Mouse (Mus musculus) kidney, postnatal 0 days (tissue): ENCODE data around the gene Lcmt1. TPM values are rescaled to one million over a fixed set of nuclear protein-coding genes. Genes with fewer than 3 reads are reported as not detected.

Experiments
- ATAC-seq: fragments of 200-750 bp; cut with Nextera tagmentation; replicated peaks from 2 replicates; pipeline ENCODE4 v1.8.0; 2017; ENCODE audit warnings: low read depth, moderate number of reproducible peaks, moderate TSS enrichment, moderate library complexity; ENCODE audit not compliant: low FRiP score
- DNase-seq: peaks from one replicate; pipeline ENCODE4 v3.0.0-alpha.2; 2016; ENCODE audit warnings: low spot score
- H3K27ac ChIP-seq: fragments of 300-500 bp; sonication (generic); 2 replicates; pipeline ENCODE4 v1.5.1; 2014; ENCODE audit warnings: mild to moderate bottlenecking
- H3K27me3 ChIP-seq: fragments of 300-500 bp; sonication (generic); 2 replicates; pipeline ENCODE4 v1.6.1; 2014; ENCODE audit warnings: low read length, mixed read lengths; ENCODE audit not compliant: insufficient read depth
- H3K36me3 ChIP-seq: fragments of 300-500 bp; sonication (generic); 2 replicates; pipeline ENCODE4 v1.6.1; 2014; ENCODE audit warnings: low read length, mixed read lengths; ENCODE audit not compliant: insufficient read depth
- H3K4me1 ChIP-seq: fragments of 300-500 bp; sonication (generic); replicated peaks from 2 replicates; pipeline ENCODE4 v1.6.1; 2014; ENCODE audit warnings: antibody characterized with exemption, low read length, mixed read lengths; ENCODE audit not compliant: insufficient read depth
- H3K4me2 ChIP-seq: fragments of 300-500 bp; sonication (generic); 2 replicates; pipeline ENCODE4 v1.6.1; 2014; ENCODE audit warnings: mild to moderate bottlenecking, low read length, moderate library complexity, mixed read lengths
- H3K4me3 ChIP-seq: fragments of 300-500 bp; sonication (generic); replicated peaks from 2 replicates; pipeline ENCODE4 v1.5.1; 2014; ENCODE audit warnings: low read depth, low read length
- H3K9ac ChIP-seq: fragments of 300-500 bp; sonication (generic); 2 replicates; pipeline ENCODE4 v1.6.1; 2014; ENCODE audit warnings: low read depth, low read length
- H3K9me3 ChIP-seq: fragments of 300-500 bp; sonication (generic); replicated peaks from 2 replicates; pipeline ENCODE4 v1.6.1; 2016; ENCODE audit warnings: low read length, inconsistent platforms, mixed read lengths
- CTCF ChIP-seq: IDR thresholded peaks from 2 replicates; pipeline ENCODE4 v1.5.1; 2016; ENCODE audit warnings: antibody characterized with exemption, low read depth, mild to moderate bottlenecking, moderate library complexity
- WGBS: fragments of 180-500 bp; shearing (Covaris S2); extraction: QIAGEN DNeasy Blood & Tissue Kit; methylation state at CpG from one replicate; pipeline ENCODE4 v1.1.7; 2014; 5-methylcytosine and 5-hydroxymethylcytosine counted together
- polyA plus RNA-seq: library from polyadenylated mRNA; unstranded; fragments of >200 nt; fragmentation: Nextera tagmentation; extraction: Ambion mirVana; gene quantifications from 2 replicates; pipeline ENCODE4 v1.2.1, GENCODE M21; 2015

The Lcmt1 gene
- polyA plus RNA-seq, 1 experiment from 2014 or later, result 57.0 TPM

DNA sequence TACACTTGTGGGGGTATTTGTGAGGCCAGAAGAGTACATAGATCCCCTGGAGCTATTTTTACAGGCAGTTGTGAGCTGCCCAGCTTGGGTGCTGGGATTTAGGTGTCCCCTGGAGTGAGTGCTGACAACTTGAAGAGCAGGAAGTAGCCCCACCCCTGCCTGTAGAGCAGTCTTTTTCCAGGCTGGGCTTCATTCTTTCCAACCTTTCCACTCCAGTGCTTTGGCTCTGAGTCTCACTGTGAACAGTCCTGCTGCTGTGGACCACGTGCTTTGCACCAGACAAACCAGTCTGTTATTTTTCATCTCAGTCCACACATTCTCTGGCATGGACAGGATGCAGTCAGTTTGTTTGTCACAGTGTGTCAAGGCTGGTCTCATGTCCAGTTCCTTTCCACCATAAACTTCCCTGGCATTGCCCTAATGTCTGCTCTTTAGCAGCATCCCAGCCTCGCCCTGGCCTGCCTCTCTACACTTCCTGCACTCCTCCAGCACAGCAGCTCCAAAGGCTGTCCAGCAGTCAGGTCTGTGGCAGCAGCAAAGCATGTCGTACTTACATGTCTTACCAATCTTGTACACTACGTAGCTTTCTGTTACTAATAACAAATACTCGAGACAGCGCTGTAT is 55.7 kb downstream of the Lcmt1 start:
- no peaks in the 10 kb centered on the region for H3K4me1 ChIP-seq
- WGBS, result 78% methylated on average over 6 of the region's 6 CpGs
- ATAC-seq (no peak), DNase-seq (no peak)
- H3K27ac ChIP-seq, result no peak overlapping the region
- no peak overlapping the region for H3K9ac ChIP-seq
- no peak overlapping the region for H3K4me2 ChIP-seq
- H3K9me3 ChIP-seq, result no peaks in the 10 kb centered on the region
- no peaks in the 10 kb centered on the region for H3K27me3 ChIP-seq
- no peak overlapping the region for H3K4me3 ChIP-seq
- peaks cover 16% of the 10 kb centered on the region; the same call in 1 of the 2 replicates for H3K36me3 ChIP-seq
- TF ChIP-seq CTCF, result no peak

DNA sequence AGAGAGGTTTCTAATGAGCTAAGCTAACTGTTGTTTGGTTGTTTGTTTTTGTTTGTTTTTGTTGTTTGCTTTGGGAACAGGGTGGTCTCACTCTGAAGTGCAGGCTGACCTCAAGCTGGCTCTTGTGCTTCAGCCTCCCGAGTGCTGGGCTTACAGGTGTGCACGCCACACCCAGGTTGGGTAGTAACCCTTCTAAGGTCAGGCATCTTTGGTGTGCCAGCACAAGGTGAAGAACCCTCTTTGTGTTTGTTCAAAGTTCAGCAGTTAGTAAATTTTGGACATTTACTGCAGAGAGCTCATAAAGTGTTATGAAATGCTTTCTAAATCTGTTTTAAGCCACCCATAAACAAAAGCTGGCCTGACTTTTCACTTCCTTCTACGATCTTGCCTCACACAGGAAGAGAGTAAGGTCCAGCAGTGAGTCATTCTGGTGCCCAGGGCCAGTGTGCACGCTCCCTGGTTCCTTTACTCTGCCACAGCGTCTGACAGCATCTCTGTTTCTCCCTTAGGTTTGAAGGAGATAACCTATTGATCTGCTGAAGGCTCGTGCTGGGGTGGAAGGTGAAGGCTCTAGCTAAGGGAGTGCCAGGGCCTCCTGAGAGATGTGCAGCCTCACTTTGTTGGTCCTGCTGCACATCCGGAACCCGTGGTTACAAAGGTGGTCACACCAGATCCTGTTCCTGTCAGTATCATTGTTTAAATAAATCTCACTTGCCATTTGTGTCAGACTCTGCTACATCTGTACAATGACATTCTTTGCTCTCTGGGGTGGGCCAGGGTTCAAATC is 60.2 kb downstream of the Lcmt1 start:
- no peak overlapping the region for H3K9ac ChIP-seq
- H3K4me3 ChIP-seq, result no peak overlapping the region
- no peak overlapping the region for H3K27ac ChIP-seq
- H3K4me1 ChIP-seq, result no peaks in the 10 kb centered on the region
- ATAC-seq (no peak), DNase-seq (peak; percentile 14)
- H3K27me3 ChIP-seq, result no peaks in the 10 kb centered on the region
- H3K9me3 ChIP-seq, result no peaks in the 10 kb centered on the region
- 68% methylated on average over 8 of the region's 8 CpGs for WGBS
- no peak overlapping the region for H3K4me2 ChIP-seq
- TF ChIP-seq CTCF, result no peak
- peaks cover 13% of the 10 kb centered on the region; the same call in 1 of the 2 replicates for H3K36me3 ChIP-seq

DNA sequence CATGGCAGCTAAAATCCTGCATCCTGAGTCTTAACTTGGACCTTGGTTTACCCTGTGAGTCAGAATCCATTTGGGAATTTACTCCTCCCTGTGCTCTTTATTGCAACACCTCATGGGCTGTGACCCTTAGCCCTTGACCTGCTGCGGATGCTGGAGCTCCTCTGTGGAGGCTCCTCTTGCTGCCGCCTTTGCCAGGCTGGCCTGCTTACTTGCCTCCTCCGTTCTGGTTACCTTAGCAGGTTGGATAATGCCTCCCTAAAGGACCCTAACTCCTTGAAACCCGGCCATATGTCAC is 60.8 kb downstream of the Lcmt1 start:
- DNase-seq (no peak), ATAC-seq (no peak)
- no peak overlapping the region for H3K4me2 ChIP-seq

DNA sequence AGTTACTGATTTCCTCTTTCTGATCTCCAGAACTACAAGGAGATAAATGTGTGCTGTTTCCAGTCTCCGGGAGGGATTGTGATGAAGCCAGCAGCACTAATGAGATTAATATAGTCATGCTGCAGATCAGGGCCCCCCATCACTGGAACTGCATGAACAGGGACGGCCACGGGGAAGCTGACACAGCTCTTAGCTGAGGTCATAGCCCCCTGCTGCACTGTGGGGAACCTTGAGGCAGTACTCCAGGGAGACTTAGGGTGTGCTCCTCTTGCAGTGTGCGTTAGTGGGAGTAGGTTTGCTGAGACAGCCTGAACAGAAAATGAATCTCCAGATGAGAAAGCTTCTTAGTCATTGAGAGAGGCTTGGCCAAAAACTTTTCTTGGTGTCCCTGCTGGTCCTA is 61.6 kb downstream of the Lcmt1 start:
- no peaks in the 10 kb centered on the region for H3K27me3 ChIP-seq
- DNase-seq, result no peak
- no peak overlapping the region for H3K4me3 ChIP-seq
- no peak for ATAC-seq
- no peaks in the 10 kb centered on the region for H3K4me1 ChIP-seq
- no peak overlapping the region for H3K27ac ChIP-seq
- H3K9me3 ChIP-seq, result no peaks in the 10 kb centered on the region
- no peak overlapping the region for H3K4me2 ChIP-seq
- 0 out of 2 replicates have a peak, but pooled peaks cover 10% of the 10 kb centered on the region for H3K36me3 ChIP-seq
- WGBS, result 72% methylated on average over 4 of the region's 4 CpGs
- H3K9ac ChIP-seq, result no peak overlapping the region
- no peak for TF ChIP-seq CTCF

More for the DNA sequence above, 60.8 kb downstream of the Lcmt1 start:
- Histone ChIP-seq H3K9ac (no peak overlapping the region), H3K27me3 (no peaks in the 10 kb centered on the region), H3K36me3 (peaks cover 13% of the 10 kb centered on the region; the same call in 1 of the 2 replicates), H3K9me3 (no peaks in the 10 kb centered on the region), H3K4me3 (no peak overlapping the region), H3K4me1 (no peaks in the 10 kb centered on the region), H3K27ac (no peak overlapping the region)
- no peak for TF ChIP-seq CTCF
- 59% methylated on average over 4 of the region's 4 CpGs for WGBS

DNA sequence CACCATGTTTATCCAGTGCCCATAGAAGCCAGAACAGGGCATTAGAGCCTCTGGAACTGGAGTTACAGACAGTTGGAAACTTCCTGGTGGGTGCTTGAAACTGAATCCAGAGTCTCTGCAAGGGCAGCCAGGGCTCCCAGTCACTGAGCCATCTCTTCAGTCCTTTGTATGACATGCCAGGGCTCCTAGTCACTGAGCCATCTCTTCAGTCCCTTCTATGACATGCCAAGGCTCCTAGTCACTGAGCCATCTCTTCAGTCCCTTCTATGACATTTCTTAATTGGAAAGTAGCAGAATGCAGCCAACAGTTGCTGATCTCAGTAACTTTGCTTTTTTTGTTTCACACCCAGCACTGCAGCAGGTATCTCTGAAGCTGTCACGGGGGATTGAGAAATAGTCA is 72.5 kb downstream of the Lcmt1 start:
- ATAC-seq (no peak), DNase-seq (no peak)
- WGBS, result 80% methylated on average over 1 of the region's 1 CpGs
- Histone ChIP-seq H3K36me3 (no peaks in the 10 kb centered on the region), H3K9ac (no peak overlapping the region), H3K4me2 (no peak overlapping the region), H3K4me1 (no peaks in the 10 kb centered on the region), H3K27ac (no peak overlapping the region), H3K27me3 (no peaks in the 10 kb centered on the region), H3K9me3 (no peaks in the 10 kb centered on the region), H3K4me3 (no peak overlapping the region)
- TF ChIP-seq CTCF, result no peak

DNA sequence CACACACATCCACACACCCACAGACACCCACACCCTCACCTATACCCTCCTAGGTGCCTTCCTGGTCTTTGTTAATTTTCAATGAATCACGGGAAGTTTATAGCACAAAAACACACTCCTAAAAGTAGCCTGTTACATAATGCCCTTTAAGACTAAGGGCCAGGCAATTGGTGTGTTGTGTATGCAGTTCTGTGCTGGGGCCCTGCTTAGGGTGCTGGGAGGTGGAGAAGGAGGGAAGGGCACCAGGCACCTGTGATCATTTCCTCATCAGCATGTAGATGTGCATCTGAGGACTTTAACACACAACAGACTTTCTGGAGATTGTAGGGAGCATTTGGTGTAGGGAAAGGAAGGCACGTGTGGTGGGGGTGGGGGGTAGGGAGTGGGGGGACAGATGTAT is 79.2 kb downstream of the Lcmt1 start:
- H3K4me3 ChIP-seq, result no peak overlapping the region
- TF ChIP-seq CTCF, result no peak
- WGBS, result 86% methylated on average over 2 of the region's 2 CpGs
- H3K4me2 ChIP-seq, result no peak overlapping the region
- ATAC-seq (no peak), DNase-seq (no peak)
- H3K36me3 ChIP-seq, result no peaks in the 10 kb centered on the region
- H3K4me1 ChIP-seq, result no peaks in the 10 kb centered on the region
- no peaks in the 10 kb centered on the region for H3K9me3 ChIP-seq
- H3K27ac ChIP-seq, result no peak overlapping the region
- no peak overlapping the region for H3K9ac ChIP-seq
- no peaks in the 10 kb centered on the region for H3K27me3 ChIP-seq

DNA sequence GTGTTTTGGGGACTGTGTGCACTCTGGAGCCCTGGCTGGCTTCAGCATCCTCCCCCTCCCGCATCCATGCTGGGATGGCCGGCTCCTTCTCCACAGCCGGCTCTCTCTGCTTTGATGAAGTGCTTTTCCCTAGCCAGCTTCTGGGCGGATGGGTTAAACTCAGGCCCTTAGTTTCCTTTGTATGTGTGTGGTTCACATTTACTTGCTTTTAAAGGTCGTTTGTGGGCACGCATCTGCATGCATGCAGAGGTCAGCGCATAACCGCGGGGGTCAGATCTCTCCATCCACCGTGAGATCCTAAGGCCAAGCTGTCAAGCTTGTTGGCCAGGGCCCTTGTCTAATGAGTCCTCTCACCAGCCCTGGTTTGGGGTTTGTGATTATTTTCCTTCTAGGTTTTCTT is 80.1 kb downstream of the Lcmt1 start:
- no peak overlapping the region for H3K27ac ChIP-seq
- H3K27me3 ChIP-seq, result no peaks in the 10 kb centered on the region
- no peak overlapping the region for H3K4me3 ChIP-seq
- H3K9ac ChIP-seq, result no peak overlapping the region
- DNase-seq, result no peak
- TF ChIP-seq CTCF, result no peak
- H3K4me1 ChIP-seq, result no peaks in the 10 kb centered on the region
- 65% methylated on average over 10 of the region's 10 CpGs for WGBS
- H3K36me3 ChIP-seq, result no peaks in the 10 kb centered on the region
- H3K4me2 ChIP-seq, result no peak overlapping the region
- ATAC-seq, result no peak
- no peaks in the 10 kb centered on the region for H3K9me3 ChIP-seq
